Mouse (Mus musculus) CD4-positive, CD25-positive, alpha-beta regulatory T cell, adult 4 months (primary cell): ENCODE measurements at regions not wholly inside any gene's neighbourhood (a gene's known extent, or its start where the extent isn't known, plus 50 kb on each side); places are given as distances from the start of the nearest gene placed in this dataset.

Source experiments
- ATAC-seq: one replicate; pipeline ENCODE4 v1.8.0; 2017

DNA sequence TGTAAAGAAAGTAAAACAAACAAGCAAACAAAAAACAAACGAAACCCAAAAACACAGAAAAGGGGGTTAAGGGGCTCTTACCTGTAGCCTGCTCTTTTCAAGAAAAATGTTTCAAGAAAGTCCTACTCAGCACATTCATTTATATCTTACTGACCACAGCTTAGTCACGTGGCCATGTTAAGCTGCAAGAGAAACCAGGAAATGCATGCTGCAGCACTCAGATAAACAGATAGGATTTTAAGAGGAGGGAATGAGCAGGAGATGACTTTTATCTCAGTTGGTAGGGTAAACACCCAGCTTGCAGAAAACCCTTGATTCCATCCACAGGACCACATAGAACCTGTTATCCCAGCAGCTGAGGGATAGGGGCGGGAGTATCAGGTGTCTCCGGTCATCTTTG is 62.9 kb upstream of the Sfmbt2 start:
- no peak for ATAC-seq

DNA sequence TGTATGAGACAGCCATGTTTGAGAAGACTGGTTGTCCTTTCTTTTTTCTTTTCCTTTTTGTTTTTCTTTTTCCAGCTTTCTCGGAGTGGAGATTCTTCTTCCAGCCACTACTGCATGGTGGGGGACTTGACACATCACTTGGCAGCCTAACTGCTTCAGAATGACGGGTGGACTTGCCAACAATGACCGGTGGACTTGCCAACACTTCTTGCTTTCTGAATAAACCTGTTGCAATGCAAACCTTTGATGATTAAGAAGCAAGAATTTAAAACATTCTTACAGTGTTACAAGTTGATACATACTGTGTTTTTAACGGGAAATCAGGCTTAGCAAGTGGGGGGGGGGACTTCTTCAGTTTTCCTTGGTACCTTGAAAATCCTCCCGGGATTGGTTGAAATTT is 60.7 kb upstream of the Sfmbt2 start:
- ATAC-seq: no peak

DNA sequence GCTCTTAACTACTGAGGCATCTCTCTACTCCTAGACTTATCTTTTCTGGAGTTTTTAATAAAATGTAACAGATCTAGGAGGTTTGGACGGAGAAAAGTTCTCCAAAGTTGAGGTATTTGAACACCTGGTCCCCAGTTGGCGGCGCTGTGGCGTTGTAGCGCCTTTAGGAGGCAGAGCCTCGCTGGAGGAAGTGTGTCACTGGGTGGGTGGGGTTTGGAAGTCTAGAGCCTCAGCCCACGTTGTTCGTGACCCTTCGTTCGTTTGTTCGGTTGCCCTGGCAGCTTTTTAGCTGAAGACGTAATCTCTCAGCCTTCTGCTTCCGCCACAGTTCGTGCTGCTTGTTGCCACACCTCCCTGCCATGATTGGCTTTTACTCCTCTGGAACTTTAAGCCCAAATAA is 58.6 kb upstream of the Sfmbt2 start:
- ATAC-seq: peak; percentile 82

DNA sequence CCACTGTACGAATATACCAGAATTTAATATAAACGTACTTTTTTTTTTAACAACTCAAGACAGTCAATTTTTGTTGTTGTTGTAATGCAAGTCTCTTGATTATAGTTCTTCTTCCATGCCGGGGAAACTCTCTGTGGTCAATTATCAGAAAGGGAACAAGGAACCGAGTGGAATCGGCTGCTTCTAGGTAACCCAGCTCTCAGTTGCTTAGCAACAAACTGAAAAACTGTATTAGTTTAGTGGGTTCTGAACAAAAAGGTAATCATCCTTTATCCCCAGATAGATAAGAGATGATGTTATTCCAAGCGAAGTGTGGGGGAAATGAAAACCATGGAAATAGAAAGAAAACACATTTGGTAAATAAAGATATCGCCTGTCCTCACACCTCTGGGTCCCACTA is 57.9 kb upstream of the Sfmbt2 start:
- ATAC-seq: no peak

DNA sequence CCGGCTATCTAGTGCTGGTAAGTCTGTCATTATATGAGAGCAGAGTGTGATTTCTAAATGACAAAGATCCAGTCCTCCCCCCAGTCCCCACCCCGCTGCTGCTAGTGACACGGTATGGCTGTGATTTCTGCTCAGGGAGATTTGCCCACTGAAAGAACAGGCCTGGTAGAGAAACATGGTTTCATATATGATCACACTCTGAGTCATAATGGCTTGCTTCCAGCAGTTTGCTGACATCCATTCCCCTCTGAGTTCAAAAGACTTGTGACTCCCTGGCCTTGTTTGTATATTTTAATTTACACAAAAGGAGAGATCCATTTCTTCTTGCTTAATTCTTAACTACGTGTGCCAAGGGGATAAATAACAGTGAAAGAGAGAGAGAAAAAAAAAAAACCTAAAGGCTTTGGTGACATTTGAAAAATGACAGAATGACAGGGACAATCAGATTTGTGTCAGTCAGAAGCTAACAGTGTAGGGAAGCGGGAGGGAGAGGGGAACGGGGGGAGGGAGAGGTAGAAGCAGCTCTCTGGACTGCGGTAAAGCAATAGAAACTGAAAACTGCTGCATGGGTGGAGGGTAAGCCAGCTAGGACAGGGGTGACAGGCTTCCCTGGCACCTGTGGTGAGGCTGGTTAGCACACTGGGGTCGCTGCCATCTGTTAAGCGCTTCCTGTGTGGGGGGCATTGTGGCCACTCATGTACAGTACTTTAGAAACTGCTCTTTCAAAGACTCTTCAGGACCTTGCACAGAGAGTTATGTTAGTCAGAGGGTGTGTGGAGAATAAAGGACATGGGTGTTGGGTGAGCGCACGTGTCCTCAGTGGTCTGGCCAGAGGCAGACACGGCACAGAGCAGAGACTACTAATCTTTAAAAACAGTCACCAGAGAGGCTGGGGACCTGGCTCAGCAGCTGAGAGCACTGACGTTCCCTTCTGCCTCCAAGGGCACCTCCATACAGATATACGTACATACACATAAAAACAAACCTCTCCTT is 55.8 kb upstream of the Sfmbt2 start:
- peak; percentile 39 for ATAC-seq

DNA sequence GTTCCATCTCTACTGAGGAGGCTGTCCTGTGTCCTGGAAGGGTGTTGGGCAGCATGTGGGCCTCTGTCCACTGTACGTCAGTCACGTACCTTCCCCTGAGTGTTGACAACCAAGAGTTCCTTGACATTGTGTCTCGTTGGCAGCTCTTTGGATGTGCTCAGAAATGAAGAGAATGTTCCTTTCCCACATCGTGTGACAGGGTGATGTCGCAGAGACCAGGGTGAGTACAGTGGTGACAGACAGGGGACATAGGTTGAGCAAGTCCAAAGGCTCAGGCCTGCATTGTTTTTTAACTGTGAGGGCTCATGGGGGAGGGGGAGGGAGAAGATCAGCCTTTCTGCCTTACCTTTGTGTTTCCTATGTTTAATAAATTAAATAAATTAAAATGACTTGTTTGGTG is 54.0 kb upstream of the Sfmbt2 start:
- no peak for ATAC-seq

DNA sequence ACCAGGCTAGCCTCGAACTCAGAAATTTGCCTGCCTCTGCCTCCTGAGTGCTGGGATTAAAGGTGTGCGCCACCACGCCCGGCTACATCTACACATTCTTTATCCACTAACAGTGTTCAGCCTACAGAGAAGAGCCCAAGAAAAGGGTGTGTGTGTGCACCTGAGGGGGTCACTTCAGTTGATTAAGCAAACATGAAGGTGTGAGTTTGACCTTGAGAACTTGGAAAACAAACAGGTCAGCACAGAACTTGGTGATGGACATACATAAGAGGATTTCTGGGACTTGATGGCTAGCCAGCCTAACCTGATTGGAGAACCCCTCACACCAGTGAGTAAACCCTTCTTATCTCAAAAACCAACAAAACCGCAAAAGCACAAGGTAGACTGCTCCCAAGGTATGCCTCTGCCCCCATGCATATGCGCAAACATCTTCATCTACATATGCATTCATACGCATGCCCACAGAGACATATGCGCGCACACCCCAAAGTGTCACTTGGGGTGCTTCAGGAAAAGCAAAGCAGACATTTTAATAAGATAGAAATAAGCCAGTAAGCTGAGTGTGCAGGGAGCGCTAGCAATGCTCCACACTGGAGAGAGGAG is 52.0 kb upstream of the Sfmbt2 start:
- ATAC-seq: no peak
